Mouse (Mus musculus) myocyte (in vitro differentiated cells): ENCODE data around the gene Gm11060. TPM values are rescaled to one million over a fixed set of nuclear protein-coding genes. Genes with fewer than 3 reads are reported as not detected.
A peak's percentile ranks its signal among the peaks of the same experiment; 100 is the strongest.

ENCODE experiments used
- H3K27me3 ChIP-seq: one replicate; pipeline ENCODE4 v1.6.1; 2011; ENCODE audit not compliant: control insufficient read depth, insufficient read depth, insufficient read length
- H3K36me3 ChIP-seq: one replicate; pipeline ENCODE4 v1.6.1; 2011; ENCODE audit not compliant: control insufficient read depth, insufficient read depth
- H3K4me2 ChIP-seq: one replicate; pipeline ENCODE4 v1.6.1; 2011; ENCODE audit warnings: low read depth, control low read depth
- H3K4me3 ChIP-seq: one replicate; pipeline ENCODE4 v1.5.1; 2011; ENCODE audit warnings: mild to moderate bottlenecking, control low read depth, moderate library complexity
- H3K79me2 ChIP-seq: one replicate; pipeline ENCODE4 v1.6.1; 2011; ENCODE audit not compliant: control insufficient read depth, insufficient read depth
- H3ac ChIP-seq: one replicate; pipeline ENCODE4 v1.6.1; 2011; ENCODE audit not compliant: control insufficient read depth, insufficient read length
- CEBPB ChIP-seq: IDR thresholded peaks from 2 replicates; pipeline ENCODE4 v1.6.1; 2011; ENCODE audit warnings: mild to moderate bottlenecking, moderate library complexity; ENCODE audit not compliant: poor library complexity, insufficient read depth, severe bottlenecking
- E2F4 ChIP-seq: IDR thresholded peaks from one replicate; pipeline ENCODE4 v1.6.1; 2011; ENCODE audit warnings: mild to moderate bottlenecking, control low read depth, moderate library complexity; ENCODE audit not compliant: insufficient read depth
- MAX ChIP-seq: IDR thresholded peaks from one replicate; pipeline ENCODE4 v1.6.1; 2011; ENCODE audit warnings: low read depth, mild to moderate bottlenecking, control low read depth
- MYOD1 ChIP-seq, 3 experiments: IDR thresholded peaks; one replicate each; pipeline ENCODE4 v1.6.1; 2011; ENCODE audit warnings: control low read depth in 2 of 3, low read depth in 2 of 3, mild to moderate bottlenecking in 2 of 3, moderate library complexity in 1 of 3; ENCODE audit not compliant: insufficient read length in 2 of 3, control insufficient read depth in 1 of 3
- MYOG ChIP-seq, 3 experiments: IDR thresholded peaks; one replicate each; pipeline ENCODE4 v1.6.1; 2011; ENCODE audit warnings: control low read depth in 2 of 3, low read depth in 2 of 3, mild to moderate bottlenecking in 2 of 3; ENCODE audit not compliant: insufficient read length in 2 of 3, control insufficient read depth in 1 of 3, insufficient read depth in 1 of 3
- POLR2A ChIP-seq: IDR thresholded peaks from one replicate; pipeline ENCODE4 v1.6.1; 2011; ENCODE audit warnings: low read depth, mild to moderate bottlenecking, control low read depth, moderate library complexity; ENCODE audit not compliant: insufficient read length
- POLR2AphosphoS2 ChIP-seq: IDR thresholded peaks from one replicate; pipeline ENCODE4 v1.6.1; 2011; ENCODE audit warnings: low read depth, control low read depth; ENCODE audit not compliant: insufficient read length
- REST ChIP-seq: IDR thresholded peaks from one replicate; pipeline ENCODE4 v1.6.1; 2011; ENCODE audit warnings: mild to moderate bottlenecking, control low read depth, moderate library complexity; ENCODE audit not compliant: insufficient read depth, insufficient read length
- SRF ChIP-seq: IDR thresholded peaks from one replicate; pipeline ENCODE4 v1.6.1; 2011; ENCODE audit warnings: low read depth; ENCODE audit not compliant: control insufficient read depth, insufficient read length
- TCF12 ChIP-seq: IDR thresholded peaks from one replicate; pipeline ENCODE4 v1.6.1; 2011; ENCODE audit warnings: mild to moderate bottlenecking, control low read depth; ENCODE audit not compliant: poor library complexity, insufficient read depth, severe bottlenecking
- TCF3 ChIP-seq: IDR thresholded peaks from one replicate; pipeline ENCODE4 v1.6.1; 2011; ENCODE audit warnings: low read depth, control low read depth; ENCODE audit not compliant: insufficient read length
- USF1 ChIP-seq: IDR thresholded peaks from one replicate; pipeline ENCODE4 v1.6.1; 2011; ENCODE audit warnings: low read depth, mild to moderate bottlenecking, control low read depth, moderate library complexity
- polyA plus RNA-seq: library from polyadenylated mRNA; unstranded; fragments of >200 nt; fragmentation: generic; extraction: Trizol; gene quantifications from one replicate; pipeline ENCODE4 v1.2.1, GENCODE M21; 2012; ENCODE audit warnings: missing spikeins

Gene Gm11060
- polyA plus RNA-seq, 1 experiment: not detected

GRCm38 (mm10) chr2:105134296-105134695 lies 42.5 kb downstream of the Gm11060 start:
- TF ChIP-seq MAX: no peak
- no peak for TF ChIP-seq MYOG (IDR thresholded peaks at IDR 0.05; ENCODE audit: control insufficient read depth in 1 of 3, insufficient read depth in 1 of 3, insufficient read length in 2 of 3, low read depth in 2 of 3)
- TF ChIP-seq REST: no peak
- no peak for TF ChIP-seq POLR2A
- TF ChIP-seq MYOD1 (IDR thresholded peaks at IDR 0.05; ENCODE audit: control insufficient read depth in 1 of 3, insufficient read length in 2 of 3, low read depth in 2 of 3): no peak
- no peak for TF ChIP-seq CEBPB
- Histone ChIP-seq H3K4me2 (no peak overlapping the region), H3ac (no peak overlapping the region), H3K27me3 (peaks cover 39% of the 10 kb centered on the region), H3K79me2 (no peaks in the 10 kb centered on the region), H3K4me3 (no peak overlapping the region), H3K36me3 (no peaks in the 10 kb centered on the region)

GRCm38 (mm10) chr2:105139471-105139870 lies 47.7 kb downstream of the Gm11060 start:
- H3K27me3 ChIP-seq: peaks cover 11% of the 10 kb centered on the region
- H3K36me3 ChIP-seq: no peaks in the 10 kb centered on the region
- TF ChIP-seq MYOG (IDR thresholded peaks at IDR 0.05; ENCODE audit: control insufficient read depth in 1 of 3, insufficient read depth in 1 of 3, insufficient read length in 2 of 3, low read depth in 2 of 3) (no peak), POLR2A (no peak), CEBPB (no peak), SRF (no peak), POLR2AphosphoS2 (no peak), TCF12 (no peak), TCF3 (no peak), E2F4 (no peak), USF1 (no peak), REST (no peak), MYOD1 (IDR thresholded peaks at IDR 0.05; ENCODE audit: control insufficient read depth in 1 of 3, insufficient read length in 2 of 3, low read depth in 2 of 3) (no peak), MAX (no peak)
- H3K4me2 ChIP-seq: no peak overlapping the region
- H3K79me2 ChIP-seq: no peaks in the 10 kb centered on the region
- H3K4me3 ChIP-seq: no peak overlapping the region
- no peak overlapping the region for H3ac ChIP-seq

GRCm38 (mm10) chr2:105141371-105141770 lies 49.6 kb downstream of the Gm11060 start:
- TF ChIP-seq E2F4: no peak
- TF ChIP-seq POLR2A: no peak
- no peak for TF ChIP-seq POLR2AphosphoS2
- 0 out of 2 replicates have a peak, but pooled peaks have one; percentile 29 for TF ChIP-seq CEBPB
- TF ChIP-seq TCF3: no peak
- no peak overlapping the region for H3K4me3 ChIP-seq
- H3K79me2 ChIP-seq: no peaks in the 10 kb centered on the region
- H3K36me3 ChIP-seq: no peaks in the 10 kb centered on the region
- peaks cover 6% of the 10 kb centered on the region for H3K27me3 ChIP-seq
- no peak overlapping the region for H3ac ChIP-seq
- H3K4me2 ChIP-seq: no peak overlapping the region

Other genes starting within 250 kb of the Gm11060 start
- 0.48 TPM for gene Prrg4, start 242.1 kb upstream of the Gm11060 start, polyA plus RNA-seq
- gene Ccdc73, start 224.2 kb upstream of the Gm11060 start, polyA plus RNA-seq: 0.18 TPM
- 114 TPM for gene Eif3m, start 74.9 kb upstream of the Gm11060 start, polyA plus RNA-seq
- gene Wt1, start 34.5 kb downstream of the Gm11060 start, polyA plus RNA-seq: not detected
- not detected for gene Them7, start 132.3 kb downstream of the Gm11060 start, polyA plus RNA-seq